Mouse (Mus musculus) CH12.LX (cell line): Measurements from ENCODE around the gene Pfkp. TPM values are rescaled to one million over a fixed set of nuclear protein-coding genes. Genes with fewer than 3 reads are reported as not detected.

ENCODE experiments used
- DNase-seq: peaks from one replicate; pipeline ENCODE4 v3.0.0-alpha.2; 2013; ENCODE audit errors: extremely low read depth
- H3K27ac ChIP-seq: 2 replicates; pipeline ENCODE4 v1.5.1; 2012; ENCODE audit warnings: low read depth, mild to moderate bottlenecking, control low read depth, moderate library complexity; ENCODE audit not compliant: insufficient read depth
- H3K27me3 ChIP-seq: replicated peaks from 2 replicates; pipeline ENCODE3; 2012; ENCODE audit warnings: inconsistent platforms
- H3K36me3 ChIP-seq, 2 experiments: replicated peaks in 1 of 2; 2 replicates each; pipeline versions ENCODE3 to v1.6.1; 2012; ENCODE audit warnings: inconsistent platforms in 1 of 2, low read length in 1 of 2, mild to moderate bottlenecking in 1 of 2, mixed read lengths in 1 of 2, moderate library complexity in 1 of 2; ENCODE audit not compliant: control insufficient read depth in 1 of 2, insufficient read depth in 1 of 2
- H3K4me1 ChIP-seq, 2 experiments: 2 replicates each; pipeline ENCODE4 v1.6.1; 2012; ENCODE audit warnings: inconsistent platforms in 1 of 2, moderate library complexity in 1 of 2; ENCODE audit not compliant: insufficient read depth in 2 of 2, control insufficient read depth in 1 of 2
- H3K4me2 ChIP-seq: 2 replicates; pipeline ENCODE4 v1.6.1; 2012; ENCODE audit warnings: low read depth, mild to moderate bottlenecking, control low read depth; ENCODE audit not compliant: poor library complexity, insufficient read depth, severe bottlenecking
- H3K4me3 ChIP-seq, 3 experiments: fragments of 150-350 bp in 1 of 3; sonication (generic) in 1 of 3; replicated peaks in 1 of 3; 2 replicates each; pipeline versions ENCODE3 to v1.5.1; 2011 to 2012; ENCODE audit warnings: low read depth in 2 of 3, low read length in 2 of 3, mild to moderate bottlenecking in 2 of 3, moderate library complexity in 2 of 3, control low read depth in 1 of 3, improper control_type of control experiment in 1 of 3, inconsistent platforms in 1 of 3, mixed read lengths in 1 of 3; ENCODE audit not compliant: poor library complexity in 1 of 3
- H3K79me2 ChIP-seq: replicated peaks from 2 replicates; pipeline ENCODE4 v1.6.1; 2012; ENCODE audit warnings: mild to moderate bottlenecking, moderate library complexity; ENCODE audit not compliant: control insufficient read depth, poor library complexity, insufficient read depth, severe bottlenecking; ENCODE audit errors: extremely low read depth
- H3K9ac ChIP-seq: 2 replicates; pipeline ENCODE4 v1.6.1; 2012; ENCODE audit warnings: low read depth, mild to moderate bottlenecking, control low read depth, moderate library complexity; ENCODE audit not compliant: insufficient read depth
- H3K9me3 ChIP-seq: replicated peaks from 2 replicates; pipeline ENCODE3; 2012; ENCODE audit warnings: low read length, inconsistent platforms, mixed read lengths
- BHLHE40 ChIP-seq: IDR thresholded peaks from 2 replicates; pipeline ENCODE4 v1.6.1; 2011; ENCODE audit warnings: mild to moderate bottlenecking, low read depth, low read length, improper control_type of control experiment
- CHD1 ChIP-seq: IDR thresholded peaks from 2 replicates; pipeline ENCODE4 v1.6.1; 2012; ENCODE audit warnings: low read depth, low read length, improper control_type of control experiment, inconsistent platforms
- CHD2 ChIP-seq: IDR thresholded peaks from 2 replicates; pipeline ENCODE4 v1.6.1; 2011; ENCODE audit warnings: low read length, improper control_type of control experiment
- CTCF ChIP-seq, 2 experiments: IDR thresholded peaks in 1 of 2; conservative IDR thresholded peaks in 1 of 2; 2 replicates each; pipeline ENCODE4 v1.5.1; 2011 to 2012; ENCODE audit warnings: low read depth in 2 of 2, low read length in 2 of 2, improper control_type of control experiment in 1 of 2, inconsistent platforms in 1 of 2, mild to moderate bottlenecking in 1 of 2, moderate library complexity in 1 of 2
- E2F4 ChIP-seq: IDR thresholded peaks from 2 replicates; pipeline ENCODE4 v1.6.1; 2011; ENCODE audit warnings: low read depth, low read length, improper control_type of control experiment; ENCODE audit not compliant: insufficient replicate concordance
- ELF1 ChIP-seq: IDR thresholded peaks from 2 replicates; pipeline ENCODE4 v1.6.1; 2014; ENCODE audit warnings: low read depth, mild to moderate bottlenecking, inconsistent platforms, low read length, improper control_type of control experiment
- EP300 ChIP-seq: IDR thresholded peaks from 2 replicates; pipeline ENCODE4 v1.6.1; 2011; ENCODE audit warnings: low read length, improper control_type of control experiment
- ETS1 ChIP-seq: conservative IDR thresholded peaks from 2 replicates; pipeline ENCODE4 v1.6.1; 2012; ENCODE audit warnings: low read depth, mild to moderate bottlenecking, inconsistent platforms, low read length, improper control_type of control experiment, moderate library complexity
- IRF4 ChIP-seq: IDR thresholded peaks from 2 replicates; pipeline ENCODE4 v1.6.1; 2014; ENCODE audit warnings: low read depth, mild to moderate bottlenecking, inconsistent platforms, low read length, improper control_type of control experiment
- JUN ChIP-seq: IDR thresholded peaks from 2 replicates; pipeline ENCODE4 v1.6.1; 2011; ENCODE audit warnings: low read depth, mild to moderate bottlenecking, low read length, improper control_type of control experiment, moderate library complexity; ENCODE audit not compliant: insufficient read depth
- KAT2A ChIP-seq: IDR thresholded peaks from 2 replicates; pipeline ENCODE4 v1.6.1; 2012; ENCODE audit warnings: low read length, improper control_type of control experiment, inconsistent platforms; ENCODE audit not compliant: insufficient replicate concordance
- MAFK ChIP-seq: IDR thresholded peaks from 2 replicates; pipeline ENCODE4 v1.6.1; 2011; ENCODE audit warnings: low read length, improper control_type of control experiment; ENCODE audit not compliant: insufficient replicate concordance
- MAX ChIP-seq: IDR thresholded peaks from 2 replicates; pipeline ENCODE4 v1.6.1; 2011; ENCODE audit warnings: low read length, improper control_type of control experiment
- MAZ ChIP-seq: IDR thresholded peaks from 2 replicates; pipeline ENCODE4 v1.6.1; 2012; ENCODE audit warnings: low read depth, mild to moderate bottlenecking, inconsistent platforms, low read length, improper control_type of control experiment, moderate library complexity
- MXI1 ChIP-seq: IDR thresholded peaks from 2 replicates; pipeline ENCODE4 v1.6.1; 2011; ENCODE audit warnings: mild to moderate bottlenecking, low read depth, low read length, improper control_type of control experiment
- MYC ChIP-seq: IDR thresholded peaks from 2 replicates; pipeline ENCODE4 v1.6.1; 2011; ENCODE audit warnings: low read depth, mild to moderate bottlenecking, improper control_type of control experiment, low read length
- NELFE ChIP-seq: IDR thresholded peaks from 2 replicates; pipeline ENCODE4 v1.6.1; 2011; ENCODE audit warnings: low read depth, low read length, improper control_type of control experiment
- PAX5 ChIP-seq: IDR thresholded peaks from 2 replicates; pipeline ENCODE4 v1.6.1; 2012; ENCODE audit warnings: low read length, inconsistent platforms, mixed read lengths
- POLR2A ChIP-seq: IDR thresholded peaks from 2 replicates; pipeline ENCODE4 v1.6.1; 2011; ENCODE audit warnings: low read depth, mild to moderate bottlenecking, improper control_type of control experiment, low read length
- POLR2AphosphoS2 ChIP-seq: IDR thresholded peaks from 2 replicates; pipeline ENCODE4 v1.6.1; 2011; ENCODE audit warnings: low read depth, low read length, improper control_type of control experiment
- RAD21 ChIP-seq: IDR thresholded peaks from 2 replicates; pipeline ENCODE4 v1.6.1; 2011; ENCODE audit warnings: low read depth, mild to moderate bottlenecking, low read length, improper control_type of control experiment, moderate library complexity
- RCOR1 ChIP-seq: conservative IDR thresholded peaks from 2 replicates; pipeline ENCODE4 v1.6.1; 2012; ENCODE audit warnings: low read depth, mild to moderate bottlenecking, inconsistent platforms, low read length, improper control_type of control experiment
- SIN3A ChIP-seq: IDR thresholded peaks from 2 replicates; pipeline ENCODE4 v1.6.1; 2012; ENCODE audit warnings: low read length, improper control_type of control experiment, inconsistent platforms
- SMC3 ChIP-seq: IDR thresholded peaks from 2 replicates; pipeline ENCODE4 v1.6.1; 2011; ENCODE audit warnings: low read depth, low read length, improper control_type of control experiment
- TBP ChIP-seq: conservative IDR thresholded peaks from 2 replicates; pipeline ENCODE4 v1.6.1; 2011; ENCODE audit warnings: low read depth, low read length, improper control_type of control experiment
- TCF12 ChIP-seq: IDR thresholded peaks from 2 replicates; pipeline ENCODE4 v1.6.1; 2014; ENCODE audit warnings: low read depth, mild to moderate bottlenecking, inconsistent platforms, low read length, improper control_type of control experiment
- UBTF ChIP-seq: IDR thresholded peaks from 2 replicates; pipeline ENCODE4 v1.6.1; 2012; ENCODE audit warnings: low read depth, mild to moderate bottlenecking, inconsistent platforms, low read length, improper control_type of control experiment, moderate library complexity
- USF1 ChIP-seq: IDR thresholded peaks from 2 replicates; pipeline ENCODE4 v1.6.1; 2014; ENCODE audit warnings: low read depth, mild to moderate bottlenecking, inconsistent platforms, low read length, improper control_type of control experiment
- USF2 ChIP-seq: conservative IDR thresholded peaks from 2 replicates; pipeline ENCODE4 v1.6.1; 2011; ENCODE audit warnings: low read depth, low read length, improper control_type of control experiment
- ZC3H11A ChIP-seq: IDR thresholded peaks from 2 replicates; pipeline ENCODE4 v1.6.1; 2012; ENCODE audit warnings: low read depth, mild to moderate bottlenecking, inconsistent platforms, low read length, improper control_type of control experiment
- ZMIZ1 ChIP-seq: IDR thresholded peaks from 2 replicates; pipeline ENCODE4 v1.6.1; 2012; ENCODE audit warnings: low read depth, mild to moderate bottlenecking, inconsistent platforms, low read length, improper control_type of control experiment
- ZNF384 ChIP-seq: IDR thresholded peaks from 2 replicates; pipeline ENCODE4 v1.6.1; 2012; ENCODE audit warnings: low read depth, low read length, improper control_type of control experiment, inconsistent platforms
- dilution Hi-C: fragments of 300-500 bp; cut with MboI; formaldehyde crosslinking; loops from 2 replicates; pipeline ENCODE4 v1.14.3; 2020; ENCODE audit warnings: low sequenced_read_pairs; ENCODE audit not compliant: extremely low pct_unique_long_range_greater_than_20kb, extremely low pct_ligation_motif_present
- in situ Hi-C: fragments of 300-500 bp; cut with MboI; formaldehyde crosslinking; loops from 3 replicates; pipeline ENCODE4 v1.14.3; 2019; ENCODE audit warnings: low sequenced_read_pairs, low pct_ligation_motif_present, low pct_unique_long_range_greater_than_20kb, mixed read lengths
- polyA plus RNA-seq: library from polyadenylated mRNA; unstranded; fragments of >175 nt; gene quantifications from 2 replicates; pipeline ENCODE4 v1.2.1, GENCODE M21; 2012; ENCODE audit warnings: low read depth; ENCODE audit not compliant: insufficient read length
- total RNA-seq, 2 experiments: library from RNA; depleted of rRNA; stranded (reverse); fragments of 300-350 nt in 1 of 2; fragments of >200 nt in 1 of 2; gene quantifications; 2 replicates each; pipeline ENCODE4 v1.2.3; 2012 to 2014

Gene Pfkp
- total and polyA plus RNA-seq, 3 experiments: 211 to 417 (median 239) TPM

DNA sequence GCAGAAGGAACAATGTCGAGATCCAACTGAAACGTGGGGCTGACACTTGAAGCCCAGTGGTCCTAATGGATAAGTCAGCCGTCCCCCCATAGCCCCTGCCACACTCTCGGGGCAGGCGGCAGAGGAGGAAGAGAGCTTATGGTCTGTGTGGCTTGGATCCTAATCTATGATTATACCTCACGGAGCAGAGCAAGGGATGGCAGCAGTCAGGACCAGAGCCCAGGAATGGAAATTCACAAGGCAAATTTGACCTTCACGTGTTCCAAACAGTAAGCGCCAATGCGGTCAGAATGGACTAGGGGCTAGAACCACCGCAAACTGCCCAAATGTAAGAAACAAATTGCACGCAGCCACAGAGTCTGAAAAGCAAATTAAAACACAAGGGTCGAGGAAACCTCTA, 14.5 kb downstream of the Pfkp start:
- no peaks in the 10 kb centered on the region for H3K27me3 ChIP-seq
- TF ChIP-seq CHD2 (no peak; the same call in 1 of the 2 replicates), TBP (no peak), MAFK (no peak), SIN3A (no peak; the same call in 1 of the 2 replicates), POLR2A (peak; percentile 23), ZC3H11A (no peak), MXI1 (no peak), JUN (no peak), ZMIZ1 (no peak), BHLHE40 (peak; percentile 55), UBTF (no peak)
- peak overlapping the region; percentile 98 for H3K9ac ChIP-seq
- peaks cover 15 to 75% of the 10 kb centered on the region in 2 experiments for H3K4me1 ChIP-seq
- dilution Hi-C loops (no loop called here), in situ Hi-C loops (loop anchor here (5.0 to 25.0 kb wide), 3 partner anchors 52 to 772 kb away; partner anchors contain the start of gene Klf6)
- no peaks in the 10 kb centered on the region for H3K9me3 ChIP-seq
- H3K4me3 ChIP-seq: peak overlapping the region; percentile 43 to 58 (median 55)
- H3K79me2 ChIP-seq: peaks cover 70% of the 10 kb centered on the region
- no peak for DNase-seq
- H3K36me3 ChIP-seq: peaks cover 3 to 56% of the 10 kb centered on the region in 2 experiments
- H3K4me2 ChIP-seq: peak overlapping the region; percentile 92
- H3K27ac ChIP-seq: peak overlapping the region; percentile 99

DNA sequence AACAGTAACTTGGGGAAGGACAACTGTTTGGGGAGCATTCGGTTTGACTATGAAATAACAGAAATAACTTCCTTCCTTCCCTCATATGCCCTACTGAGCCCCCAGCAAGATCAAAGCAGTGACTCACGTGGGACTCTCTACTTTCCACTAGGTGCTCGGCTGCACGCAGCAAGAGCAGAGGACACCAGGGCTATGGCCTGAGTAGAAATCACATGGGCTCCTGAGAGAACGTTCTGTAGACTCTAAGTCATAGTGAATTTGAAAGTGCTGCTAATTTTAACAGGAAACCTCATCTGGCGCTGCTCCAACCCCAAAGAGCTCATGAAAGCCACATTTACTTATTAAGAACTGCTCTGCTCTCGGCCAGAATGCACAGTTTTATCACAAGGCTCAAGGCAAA, 15.1 kb downstream of the Pfkp start:
- peak overlapping the region; percentile 92 for H3K4me2 ChIP-seq
- in situ Hi-C loops: loop anchor here (5.0 to 25.0 kb wide), 3 partner anchors 51 to 771 kb away; partner anchors contain the start of gene Klf6
- dilution Hi-C loops: no loop called here
- H3K36me3 ChIP-seq: peaks cover 3 to 61% of the 10 kb centered on the region in 2 experiments
- H3K4me1 ChIP-seq: peaks cover 18 to 75% of the 10 kb centered on the region in 2 experiments
- H3K79me2 ChIP-seq: peaks cover 70% of the 10 kb centered on the region
- peak overlapping the region; percentile 99 for H3K27ac ChIP-seq
- DNase-seq: peak; percentile 88
- peak overlapping the region; percentile 43 to 58 (median 55) for H3K4me3 ChIP-seq
- peak overlapping the region; percentile 98 for H3K9ac ChIP-seq
- no peaks in the 10 kb centered on the region for H3K27me3 ChIP-seq
- no peaks in the 10 kb centered on the region for H3K9me3 ChIP-seq
- peak; percentile 97 for TF ChIP-seq ETS1
- peak; percentile 40 for TF ChIP-seq EP300
- TF ChIP-seq NELFE: no peak; the same call in 1 of the 2 replicates
- TF ChIP-seq POLR2AphosphoS2: no peak
- TF ChIP-seq RCOR1: peak; percentile 78
- no peak; the same call in 1 of the 2 replicates for TF ChIP-seq USF2
- TF ChIP-seq E2F4: no peak
- TF ChIP-seq MAZ: 0 out of 2 replicates have a peak, but pooled peaks have one; percentile 62
- no peak for TF ChIP-seq ZNF384
- TF ChIP-seq PAX5: no peak
- no peak for TF ChIP-seq RAD21
- TF ChIP-seq SMC3: no peak
- no peak for TF ChIP-seq ZMIZ1
- no peak for TF ChIP-seq TBP
- TF ChIP-seq POLR2A: peak; percentile 24; the same call in 1 of the 2 replicates
- peak; percentile 86 for TF ChIP-seq IRF4
- TF ChIP-seq KAT2A: no peak
- TF ChIP-seq USF1: peak; percentile 67
- no peak for TF ChIP-seq UBTF
- TF ChIP-seq BHLHE40: peak; percentile 99
- peak; percentile 91 for TF ChIP-seq MYC
- TF ChIP-seq TCF12: peak; percentile 70
- TF ChIP-seq MAX: peak; percentile 74
- TF ChIP-seq ELF1: no peak
- TF ChIP-seq CHD1: peak; percentile 86; the same call in 1 of the 2 replicates
- TF ChIP-seq CTCF (conservative IDR thresholded peaks at IDR 0.05 in 1 of 2, IDR thresholded peaks at IDR 0.05 in 1 of 2; ENCODE audit: low read depth in 2 of 2, low read length in 2 of 2): no peak
